Mouse (Mus musculus): Measurements from ENCODE around the gene Gm21830. TPM values are rescaled to one million over a fixed set of nuclear protein-coding genes. Genes with fewer than 3 reads are reported as not detected.
A peak's percentile ranks its signal among the peaks of the same experiment; 100 is the strongest.
"Not testable (repeated sequence)": the region's sequence is repeated elsewhere in the genome, so short reads cannot be mapped to it uniquely, and the experiment has no call there.

Gene Gm21830
- total RNA-seq (2021), result not detected

DNA sequence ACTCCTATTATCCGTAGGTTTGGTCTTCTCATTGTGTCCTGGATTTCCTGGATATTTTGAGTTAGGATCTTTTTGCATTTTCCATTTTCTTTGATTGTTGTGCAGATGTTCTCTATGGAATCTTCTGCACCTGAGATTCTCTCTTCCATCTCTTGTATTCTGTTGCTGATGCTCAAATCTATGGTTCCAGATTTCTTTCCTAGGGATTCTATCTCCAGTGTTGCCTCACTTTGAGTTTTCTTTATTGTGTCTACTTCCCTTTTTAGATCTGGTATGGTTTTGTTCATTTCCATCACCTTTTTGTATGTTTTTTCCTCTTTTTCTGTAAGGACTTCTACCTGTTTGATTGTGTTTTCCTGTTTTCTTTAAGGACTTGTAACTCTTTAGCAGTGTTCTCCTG lies at the start of gene Gm21830:
TSS of gene Gm21830 (plus strand) at position 301 of the 400 bp plus-strand sequence.
- DNase-seq (ENCODE audit: low spot score in 2 of 2); intact Hi-C loops (cut with DNase I): not testable (repeated sequence)

- intact Hi-C loops (cut with DNase I), result no loop called here
- DNase-seq (ENCODE audit: low spot score in 2 of 2), result no peak
Measured at GRCm38 (mm10) chr2:67364506-67364905, 49.0 kb upstream of the Gm21830 start.

DNA sequence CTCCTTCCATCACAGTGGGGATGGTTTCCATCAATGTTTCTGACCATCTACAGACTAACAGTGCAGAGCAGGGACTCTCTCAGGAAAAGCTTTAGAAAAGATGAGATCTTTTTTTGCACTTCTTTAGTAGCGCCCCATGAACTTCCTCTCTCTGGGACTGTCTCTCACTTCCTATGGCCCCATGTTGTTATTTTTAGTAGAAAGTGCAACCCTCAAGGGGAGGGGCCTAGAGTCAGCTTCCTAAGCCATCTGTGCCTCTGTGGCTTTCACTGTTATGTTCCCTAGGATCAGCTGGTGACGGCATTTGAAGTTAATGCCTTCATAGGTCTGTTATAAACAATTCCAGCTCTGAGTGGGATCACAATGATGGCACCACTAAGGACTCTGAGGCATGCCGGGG lies 35.0 kb upstream of the Gm21830 start:
- intact Hi-C loops (cut with DNase I), result no loop called here
- no peak for DNase-seq (ENCODE audit: low spot score in 2 of 2)

- intact Hi-C loops (cut with DNase I), result no loop called here
Measured at GRCm38 (mm10) chr2:67420853-67421252, 7.3 kb downstream of the Gm21830 start.

DNA sequence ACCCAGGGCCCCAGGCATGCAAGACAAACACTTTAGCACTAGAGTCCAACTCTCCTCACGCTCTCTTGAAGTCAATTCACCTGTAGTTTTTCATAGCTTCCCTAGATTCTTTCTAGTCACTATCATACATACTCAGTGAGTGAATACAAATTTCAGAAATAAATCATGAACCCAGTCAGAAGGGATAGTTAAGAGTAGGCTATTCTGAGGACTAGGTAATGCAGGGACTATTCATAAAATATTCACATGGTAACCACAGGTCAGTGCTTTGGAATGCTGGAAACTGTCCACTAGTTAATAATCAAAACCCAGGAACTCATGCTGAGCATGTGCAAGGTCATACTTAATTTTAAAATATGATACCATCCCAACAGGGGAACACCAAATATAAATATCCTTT lies 9.3 kb downstream of the Gm21830 start:
- DNase-seq (ENCODE audit: low spot score in 2 of 2), result no peak
- intact Hi-C loops (cut with DNase I), result no loop called here

More at GRCm38 (mm10) chr2:67420853-67421252, 7.3 kb downstream of the Gm21830 start:
- no peak for DNase-seq (ENCODE audit: low spot score in 2 of 2)

DNA sequence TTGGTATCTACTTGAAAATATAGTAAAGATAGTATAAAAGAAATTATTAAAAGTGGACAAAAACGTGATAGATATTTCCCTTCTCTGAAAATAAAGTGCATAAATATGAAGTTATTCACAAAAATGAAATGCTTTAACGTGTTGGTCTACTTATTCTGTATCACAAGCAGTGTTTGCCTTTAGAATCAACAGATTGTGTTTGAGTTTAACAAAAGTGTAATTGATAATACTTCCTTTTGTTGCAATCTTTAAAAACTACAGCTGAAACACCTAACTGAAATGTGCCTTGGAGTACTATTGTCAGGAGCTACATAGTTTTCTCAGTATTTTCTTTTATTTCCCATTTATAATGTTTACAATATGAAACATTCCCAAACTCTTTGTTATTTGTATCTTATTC lies 19.6 kb downstream of the Gm21830 start, which contains the start of gene Gm26727:
TSS of gene Gm26727 (minus strand) at position 101 of the 400 bp plus-strand sequence.
- intact Hi-C loops (cut with DNase I), result no loop called here
- DNase-seq (ENCODE audit: low spot score in 2 of 2), result no peak

DNA sequence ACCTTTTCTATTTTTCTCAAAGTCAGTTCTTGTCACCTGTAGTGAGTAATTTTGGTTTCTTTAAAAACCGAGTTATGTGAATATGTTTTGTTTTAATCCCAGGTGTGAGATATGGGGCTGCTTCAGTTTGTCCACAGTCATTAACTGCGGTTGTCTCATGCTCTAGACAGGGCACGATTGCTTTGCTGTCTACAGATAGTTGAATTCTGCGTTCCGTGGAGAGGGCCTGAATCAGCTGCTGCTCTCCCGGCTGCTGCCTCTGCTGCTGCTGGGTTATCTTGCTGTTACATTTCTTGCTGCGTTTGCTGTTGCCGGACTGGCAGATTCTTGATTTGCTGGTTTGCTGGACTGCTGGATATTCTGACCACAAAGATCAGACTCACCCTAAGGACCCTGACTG lies 24.8 kb downstream of the Gm21830 start:
- intact Hi-C loops (cut with DNase I), result no loop called here
- DNase-seq (ENCODE audit: low spot score in 2 of 2), result no peak

DNA sequence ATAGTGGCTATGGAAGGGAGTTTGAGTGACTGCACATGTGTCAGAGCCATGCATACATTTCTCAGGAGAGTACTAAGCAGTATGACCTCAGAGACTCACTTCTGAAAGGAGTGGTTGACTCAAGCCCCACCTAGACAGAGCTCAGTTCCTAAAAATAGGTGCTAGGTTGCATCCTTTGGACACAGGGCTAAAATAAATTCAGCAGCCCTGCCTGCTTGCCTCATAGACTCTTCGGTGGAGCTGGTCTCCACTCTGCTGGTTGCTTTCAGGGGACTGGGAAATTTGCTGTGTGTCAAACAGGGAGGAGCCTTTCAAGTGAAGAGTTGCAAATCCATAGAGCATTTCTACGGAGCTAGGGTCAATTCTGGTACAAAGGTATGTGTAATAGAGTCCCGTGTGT lies 32.3 kb downstream of the Gm21830 start, which contains the start of gene Xirp2:
TSS of gene Xirp2 (plus strand) at position 223 of the 400 bp plus-strand sequence.
- intact Hi-C loops (cut with DNase I), result no loop called here
- DNase-seq (ENCODE audit: low spot score in 2 of 2), result no peak

DNA sequence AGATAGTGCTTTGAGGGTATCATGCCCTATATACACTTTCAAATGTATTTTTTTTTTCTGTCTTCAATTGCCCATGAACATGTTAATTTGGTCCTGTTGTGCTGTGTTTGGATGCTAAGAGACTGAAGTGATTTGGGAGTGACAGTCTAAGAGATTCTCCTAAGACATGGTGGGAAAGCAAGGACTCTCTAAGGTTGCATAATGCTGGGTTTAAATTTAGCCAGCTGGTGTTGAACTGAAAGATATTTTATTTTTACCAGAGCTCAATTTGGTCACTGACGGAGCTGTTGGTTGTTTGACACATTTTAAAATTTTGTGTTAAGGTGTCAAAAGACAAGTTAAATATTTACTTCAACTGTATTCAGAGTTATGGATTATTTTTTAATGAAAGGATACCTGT lies 33.2 kb downstream of the Gm21830 start:
- DNase-seq (ENCODE audit: low spot score in 2 of 2), result no peak
- intact Hi-C loops (cut with DNase I), result no loop called here

GRCm38 (mm10) chr2:67447206-67447605 lies 33.7 kb downstream of the Gm21830 start:
- intact Hi-C loops (cut with DNase I), result no loop called here
- DNase-seq (ENCODE audit: low spot score in 2 of 2), result peak; percentile 40 to 43

DNA sequence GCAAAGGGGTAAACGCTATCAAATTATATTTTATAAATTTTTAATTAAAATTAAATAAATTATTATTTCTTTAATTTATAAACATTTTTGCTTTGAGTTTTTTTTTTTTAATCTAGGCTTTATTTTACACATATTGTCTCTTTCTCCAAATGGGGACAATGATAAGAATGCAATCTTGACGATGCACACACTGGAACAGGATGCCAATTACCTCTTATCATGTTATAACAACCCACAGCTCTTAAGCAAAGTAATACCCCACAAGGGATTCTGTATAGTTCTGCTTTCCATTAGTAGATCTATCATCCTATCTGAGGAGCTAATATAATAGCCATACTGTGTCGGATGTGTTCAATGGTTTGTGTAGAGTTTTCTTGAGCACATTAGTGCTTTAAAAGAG lies 47.3 kb downstream of the Gm21830 start:
- intact Hi-C loops (cut with DNase I), result no loop called here
- no peak for DNase-seq (ENCODE audit: low spot score in 2 of 2)

DNA sequence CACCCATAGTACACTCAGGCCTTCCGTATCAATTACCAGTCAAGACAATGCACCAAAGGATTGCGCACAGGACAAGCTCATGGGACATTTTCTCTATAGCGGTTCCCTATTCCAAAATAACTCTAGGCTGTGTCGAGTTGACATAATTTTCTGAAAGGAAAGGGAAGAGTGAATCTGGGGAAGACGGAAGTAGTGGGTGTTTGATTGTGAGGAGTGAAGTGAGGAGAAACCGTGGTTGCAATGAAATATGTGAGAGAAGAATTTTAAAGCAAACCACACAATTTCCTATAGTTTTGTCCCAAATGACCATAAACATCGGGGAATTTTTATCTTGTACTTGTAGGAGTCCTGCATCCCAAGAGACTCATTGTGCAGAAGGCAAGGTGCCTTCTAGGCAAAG lies 53.5 kb downstream of the Gm21830 start:
- DNase-seq (ENCODE audit: low spot score in 2 of 2), result no peak
- intact Hi-C loops (cut with DNase I), result no loop called here

- DNase-seq (ENCODE audit: low spot score in 2 of 2); intact Hi-C loops (cut with DNase I): not testable (repeated sequence)
Measured at GRCm38 (mm10) chr2:67470030-67470429, 56.5 kb downstream of the Gm21830 start.

- no peak for DNase-seq (ENCODE audit: low spot score in 2 of 2)
- intact Hi-C loops (cut with DNase I), result loop anchor here (5.0 kb wide), 1 partner anchor 515 kb away; no protein-coding TSS in a partner anchor
Measured at GRCm38 (mm10) chr2:67477753-67478152, 64.2 kb downstream of the Gm21830 start.

DNA sequence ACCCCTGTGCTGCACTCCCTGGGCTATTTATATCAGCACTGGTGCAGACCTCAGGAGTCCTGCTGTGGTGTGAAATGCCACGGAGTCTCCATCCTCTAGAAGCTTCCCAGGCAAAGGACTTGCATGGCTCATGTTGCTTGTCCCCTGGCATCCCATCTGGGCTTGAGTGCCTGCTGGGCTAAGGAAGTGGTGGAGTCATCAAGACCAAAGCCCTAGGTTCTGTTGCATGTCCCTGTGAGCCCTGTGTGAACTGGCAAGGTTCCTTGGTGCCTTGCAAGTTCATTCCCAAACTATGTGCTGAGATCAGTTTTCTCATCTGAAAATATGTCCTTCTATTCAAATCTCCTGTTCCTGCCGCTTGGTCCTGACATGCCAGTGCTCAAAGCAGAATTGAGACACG lies 67.5 kb downstream of the Gm21830 start:
- intact Hi-C loops (cut with DNase I), result no loop called here
- DNase-seq (ENCODE audit: low spot score in 2 of 2), result no peak

Other genes with a start within 250 kb of the Gm21830 start
- not detected for gene Gm26727, start 19.5 kb downstream of the Gm21830 start, total RNA-seq (2021)
- gene Xirp2, start 32.3 kb downstream of the Gm21830 start, total RNA-seq (2021), result under 1 TPM; 0.05 to 0.09 TPM
- 10 to 100 TPM; 80.4 to 90.8 TPM for gene B3galt1, start 152.1 kb downstream of the Gm21830 start, total RNA-seq (2021)

Data from left cerebral cortex, postnatal 36 days (tissue).